Mouse (Mus musculus) midbrain, embryonic 14.5 days (tissue): Measurements from ENCODE around the gene Gpsm3. TPM values are rescaled to one million over a fixed set of nuclear protein-coding genes. Genes with fewer than 3 reads are reported as not detected.

ENCODE experiments used
- ATAC-seq: fragments of 200-750 bp; cut with Nextera tagmentation; 2 replicates; pipeline ENCODE4 v1.8.0; 2017; ENCODE audit warnings: moderate number of reproducible peaks, moderate library complexity; ENCODE audit not compliant: low FRiP score, low TSS enrichment
- DNase-seq: peaks from one replicate; pipeline ENCODE4 v3.0.0-alpha.2; 2015
- H3K27ac ChIP-seq: fragments of 300-500 bp; sonication (generic); replicated peaks from 2 replicates; pipeline ENCODE4 v1.5.1; 2014; ENCODE audit warnings: mild to moderate bottlenecking, low read depth, low read length, moderate library complexity
- H3K27me3 ChIP-seq: fragments of 300-500 bp; sonication (generic); 2 replicates; pipeline ENCODE4 v1.6.1; 2014; ENCODE audit warnings: low read length, control low read depth, mixed read lengths; ENCODE audit not compliant: control insufficient read depth, insufficient read depth
- H3K36me3 ChIP-seq: fragments of 300-500 bp; sonication (generic); 2 replicates; pipeline ENCODE4 v1.6.1; 2014; ENCODE audit warnings: low read length, control low read depth; ENCODE audit not compliant: control insufficient read depth, insufficient read depth
- H3K4me1 ChIP-seq: fragments of 300-500 bp; sonication (generic); 2 replicates; pipeline ENCODE4 v1.6.1; 2014; ENCODE audit warnings: mild to moderate bottlenecking, antibody characterized with exemption, low read length, control low read depth; ENCODE audit not compliant: control insufficient read depth, insufficient read depth
- H3K4me2 ChIP-seq: fragments of 300-500 bp; sonication (generic); 2 replicates; pipeline ENCODE4 v1.6.1; 2014; ENCODE audit warnings: mild to moderate bottlenecking, low read length, moderate library complexity
- H3K4me3 ChIP-seq: fragments of 300-500 bp; sonication (generic); replicated peaks from 2 replicates; pipeline ENCODE4 v1.5.1; 2014; ENCODE audit warnings: low read depth, low read length
- H3K9ac ChIP-seq: fragments of 300-500 bp; sonication (generic); replicated peaks from 2 replicates; pipeline ENCODE4 v1.6.1; 2014; ENCODE audit warnings: mild to moderate bottlenecking, low read length, moderate library complexity
- H3K9me3 ChIP-seq: fragments of 300-500 bp; sonication (generic); 2 replicates; pipeline ENCODE4 v1.6.1; 2016; ENCODE audit warnings: low read length, control low read depth, mixed read lengths; ENCODE audit not compliant: control insufficient read depth
- WGBS: fragments of 180-500 bp; shearing (Covaris S2); extraction: QIAGEN DNeasy Blood & Tissue Kit; methylation state at CpG from one replicate; pipeline ENCODE4 v1.1.7; 2014; 5-methylcytosine and 5-hydroxymethylcytosine counted together
- polyA plus RNA-seq: library from polyadenylated mRNA; unstranded; fragments of >200 nt; fragmentation: Nextera tagmentation; extraction: Ambion mirVana; gene quantifications from 2 replicates; pipeline ENCODE4 v1.2.1, GENCODE M21; 2014

The Gpsm3 gene
- polyA plus RNA-seq, 1 experiment from 2014 or later = 4.3 TPM

- H3K36me3 ChIP-seq = peaks cover 21% of the 10 kb centered on the region
- peak; percentile 7 for ATAC-seq
- 1% methylated on average over 21 of the region's 21 CpGs for WGBS
- H3K4me1 ChIP-seq = peaks cover 45% of the 10 kb centered on the region
- peak; percentile 72 for DNase-seq
- no peaks in the 10 kb centered on the region for H3K27me3 ChIP-seq
- peak within 1 kb of the TSS; percentile 80 for H3K4me3 ChIP-seq
- peak within 1 kb of the TSS; percentile 99 for H3K27ac ChIP-seq
- H3K9me3 ChIP-seq = no peaks in the 10 kb centered on the region
- H3K4me2 ChIP-seq = peak within 1 kb of the TSS; percentile 97
- peak within 1 kb of the TSS; percentile 96 for H3K9ac ChIP-seq
These were observed 1.7 kb downstream of the Gpsm3 start, which contains the start of gene Pbx2 for GRCm38 (mm10) chr17:34591029-34591993. Pbx2 (plus strand) TSS chr17:34591266.

GRCm38 (mm10) chr17:34591994-34592375, 2.4 kb downstream of the Gpsm3 start:
- Histone ChIP-seq H3K27me3 (no peaks in the 10 kb centered on the region), H3K4me1 (peaks cover 43% of the 10 kb centered on the region), H3K4me2 (peak overlapping the region; percentile 97), H3K36me3 (peaks cover 25% of the 10 kb centered on the region), H3K9ac (peak overlapping the region; percentile 96), H3K27ac (peak overlapping the region; percentile 99), H3K9me3 (no peaks in the 10 kb centered on the region), H3K4me3 (peak overlapping the region; percentile 80)
- WGBS = under 1% methylated on average over 31 of the region's 35 CpGs
- DNase-seq = peak; percentile 95
- ATAC-seq = peak; percentile 35

- H3K36me3 ChIP-seq = peaks cover 25% of the 10 kb centered on the region
- WGBS = under 1% methylated on average over 30 of the region's 32 CpGs
- ATAC-seq (0 out of 2 replicates have a peak, but pooled peaks have one; percentile 12), DNase-seq (peak; percentile 59)
- H3K9ac ChIP-seq = peak overlapping the region; percentile 96
- H3K27me3 ChIP-seq = no peaks in the 10 kb centered on the region
- peak overlapping the region; percentile 80 for H3K4me3 ChIP-seq
- H3K4me2 ChIP-seq = peak overlapping the region; percentile 97
- peak overlapping the region; percentile 99 for H3K27ac ChIP-seq
- no peaks in the 10 kb centered on the region for H3K9me3 ChIP-seq
- peaks cover 42% of the 10 kb centered on the region for H3K4me1 ChIP-seq
These were observed 3.3 kb downstream of the Gpsm3 start for GRCm38 (mm10) chr17:34592581-34593549.

- 42% methylated on average over 34 of the region's 34 CpGs for WGBS
- Histone ChIP-seq H3K36me3 (peaks cover 25% of the 10 kb centered on the region), H3K9ac (peak overlapping the region; percentile 96), H3K27me3 (no peaks in the 10 kb centered on the region), H3K4me3 (peak overlapping the region; percentile 80), H3K4me1 (peaks cover 31% of the 10 kb centered on the region), H3K27ac (peak overlapping the region; percentile 99), H3K9me3 (no peaks in the 10 kb centered on the region), H3K4me2 (peak overlapping the region; percentile 97)
- DNase-seq = peak; percentile 46
- ATAC-seq = no peak
These were observed 4.3 kb downstream of the Gpsm3 start for GRCm38 (mm10) chr17:34593752-34594525.

- Histone ChIP-seq H3K4me1 (peaks cover 18% of the 10 kb centered on the region), H3K9me3 (no peaks in the 10 kb centered on the region), H3K9ac (no peak overlapping the region), H3K36me3 (peaks cover 34% of the 10 kb centered on the region), H3K4me3 (no peak overlapping the region), H3K4me2 (no peak overlapping the region), H3K27ac (no peak overlapping the region), H3K27me3 (no peaks in the 10 kb centered on the region)
- 76% methylated on average over 8 of the region's 8 CpGs for WGBS
- ATAC-seq (no peak), DNase-seq (no peak)
These were observed 6.5 kb downstream of the Gpsm3 start for GRCm38 (mm10) chr17:34596098-34596497.

GRCm38 (mm10) chr17:34597566-34598095, 8.0 kb downstream of the Gpsm3 start, which contains the start of gene Ager:
Ager (plus strand) TSS chr17:34597862.
- no peak within 1 kb of the TSS for H3K4me3 ChIP-seq
- no peaks in the 10 kb centered on the region for H3K27me3 ChIP-seq
- DNase-seq (no peak), ATAC-seq (no peak)
- H3K9me3 ChIP-seq = no peaks in the 10 kb centered on the region
- no peak within 1 kb of the TSS for H3K9ac ChIP-seq
- no peak within 1 kb of the TSS for H3K27ac ChIP-seq
- peaks cover 19% of the 10 kb centered on the region for H3K4me1 ChIP-seq
- H3K36me3 ChIP-seq = peaks cover 42% of the 10 kb centered on the region
- 18% methylated on average over 6 of the region's 6 CpGs for WGBS
- no peak within 1 kb of the TSS for H3K4me2 ChIP-seq

GRCm38 (mm10) chr17:34599891-34600290, 10.3 kb downstream of the Gpsm3 start:
- Histone ChIP-seq H3K4me1 (peaks cover 12% of the 10 kb centered on the region), H3K9me3 (no peaks in the 10 kb centered on the region), H3K27me3 (no peaks in the 10 kb centered on the region), H3K27ac (no peak overlapping the region), H3K9ac (no peak overlapping the region), H3K36me3 (peaks cover 36% of the 10 kb centered on the region), H3K4me2 (no peak overlapping the region), H3K4me3 (no peak overlapping the region)
- ATAC-seq = no peak
- WGBS = 75% methylated on average over 9 of the region's 9 CpGs
- DNase-seq = no peak
